Mouse (Mus musculus) B cell, adult 62 days (primary cell): Measurements from ENCODE around the gene D10Wsu102e. TPM values are rescaled to one million over a fixed set of nuclear protein-coding genes. Genes with fewer than 3 reads are reported as not detected.

Experiments used
- total RNA-seq: library from RNA; stranded (reverse); gene quantifications from 4 replicates; pipeline ENCODE4 v1.2.4, GENCODE M21; 2023

D10Wsu102e gene
- 2.9 to 3.5 TPM (median 3.3 TPM) in 4 replicates for total RNA-seq

GRCm38 (mm10) chr10:83359956-83360355 lies at the start of gene D10Wsu102e:
Gene D10Wsu102e (plus strand): TSS chr10:83360221.

GRCm38 (mm10) chr10:83337159-83337951 lies 22.7 kb upstream of the D10Wsu102e start, which contains the start of gene Slc41a2:
Gene Slc41a2 (minus strand): TSS chr10:83337882.

GRCm38 (mm10) chr10:83533910-83534283 lies 173.9 kb downstream of the D10Wsu102e start, which contains the start of gene Aldh1l2:
Gene Aldh1l2 (minus strand): TSS chr10:83534140.

Other genes starting within 250 kb of the D10Wsu102e start
- 49.9 to 68.4 TPM (median 64.0 TPM) in 4 replicates for gene Slc41a2, start 22.3 kb upstream of the D10Wsu102e start, total RNA-seq
- gene Aldh1l2, start 173.9 kb downstream of the D10Wsu102e start, total RNA-seq, result not detected in 4 replicates
- gene Washc4, start 183.5 kb downstream of the D10Wsu102e start, total RNA-seq, result 46.2 to 49.9 TPM (median 48.5 TPM) in 4 replicates